Mouse (Mus musculus) right cerebral cortex, adult 2 months (tissue): ENCODE measurements around the gene Phtf1.

Experiments
- DNase-seq, 2 experiments: peaks; one replicate each; pipeline ENCODE4 v3.0.0; 2021 to 2022; ENCODE audit warnings: low spot score in 2 of 2

Phtf1 gene

GRCm38 (mm10) chr3:103967861-103968691 lies at the start of gene Phtf1:
Gene Phtf1 (plus strand): TSS chr3:103968110.
- peak; percentile 82 to 89 for DNase-seq

- no peak for DNase-seq
These were observed 47.8 kb upstream of the Phtf1 start for GRCm38 (mm10) chr3:103920094-103920493.

GRCm38 (mm10) chr3:103925302-103925701 lies 42.6 kb upstream of the Phtf1 start:
- DNase-seq, result no peak

GRCm38 (mm10) chr3:103927511-103927910 lies 40.4 kb upstream of the Phtf1 start:
- DNase-seq, result no peak

- DNase-seq, result no peak
These were observed 22.9 kb upstream of the Phtf1 start for GRCm38 (mm10) chr3:103944794-103945562.

- DNase-seq, result no peak
These were observed 19.2 kb upstream of the Phtf1 start for GRCm38 (mm10) chr3:103948666-103949065.

- no peak for DNase-seq
These were observed 7.3 kb upstream of the Phtf1 start for GRCm38 (mm10) chr3:103960622-103961021.

GRCm38 (mm10) chr3:103967231-103967630 lies 679 bp upstream of the Phtf1 start:
- no peak for DNase-seq

GRCm38 (mm10) chr3:103968701-103969100 lies 791 bp downstream of the Phtf1 start:
- DNase-seq, result peak; percentile 47 to 69

GRCm38 (mm10) chr3:103971157-103971556 lies 3.2 kb downstream of the Phtf1 start:
- no peak for DNase-seq

GRCm38 (mm10) chr3:103984556-103984955 lies 16.6 kb downstream of the Phtf1 start:
- no peak for DNase-seq

GRCm38 (mm10) chr3:103985194-103985593 lies 17.3 kb downstream of the Phtf1 start:
- DNase-seq, result no peak

GRCm38 (mm10) chr3:103987831-103988432 lies 20.0 kb downstream of the Phtf1 start:
- DNase-seq, result no peak

- no peak for DNase-seq
These were observed 21.4 kb downstream of the Phtf1 start for GRCm38 (mm10) chr3:103989352-103989751.

- no peak for DNase-seq
These were observed 23.4 kb downstream of the Phtf1 start for GRCm38 (mm10) chr3:103991271-103991670.

GRCm38 (mm10) chr3:103998724-103999123 lies 30.8 kb downstream of the Phtf1 start:
- no peak for DNase-seq

GRCm38 (mm10) chr3:104006896-104007466 lies 39.1 kb downstream of the Phtf1 start:
- no peak for DNase-seq

- no peak for DNase-seq
These were observed 39.6 kb downstream of the Phtf1 start for GRCm38 (mm10) chr3:104007479-104007878.

- no peak for DNase-seq
These were observed 42.2 kb downstream of the Phtf1 start for GRCm38 (mm10) chr3:104009924-104010662.

GRCm38 (mm10) chr3:104011972-104012371 lies 44.1 kb downstream of the Phtf1 start:
- no peak for DNase-seq

GRCm38 (mm10) chr3:104017931-104018330 lies 50.0 kb downstream of the Phtf1 start:
- DNase-seq, result no peak
